Mouse (Mus musculus) thymus, adult 2 months (tissue): ENCODE results near the gene Matk. TPM values are rescaled to one million over a fixed set of nuclear protein-coding genes. Genes with fewer than 3 reads are reported as not detected.

ENCODE experiments used
- DNase-seq: peaks from one replicate; pipeline ENCODE4 v3.0.0; 2021
- H3K27ac ChIP-seq: fragments of 200-500 bp; 2 replicates; pipeline ENCODE4 v1.5.1; 2012; ENCODE audit warnings: low read length, control low read depth; ENCODE audit not compliant: control insufficient read depth, insufficient read depth
- H3K27me3 ChIP-seq: fragments of 200-500 bp; 2 replicates; pipeline ENCODE4 v1.6.1; 2012; ENCODE audit warnings: mild to moderate bottlenecking, low read length, moderate library complexity, mixed read lengths; ENCODE audit not compliant: control insufficient read depth, insufficient read depth
- H3K36me3 ChIP-seq: fragments of 200-500 bp; 2 replicates; pipeline ENCODE4 v1.6.1; 2012; ENCODE audit warnings: mild to moderate bottlenecking, low read length, moderate library complexity; ENCODE audit not compliant: control insufficient read depth, insufficient read depth
- H3K4me1 ChIP-seq: fragments of 200-500 bp; replicated peaks from 2 replicates; pipeline ENCODE4 v1.6.1; 2012; ENCODE audit warnings: low read length; ENCODE audit not compliant: control insufficient read depth, insufficient read depth
- H3K4me3 ChIP-seq: fragments of 200-500 bp; 2 replicates; pipeline ENCODE4 v1.5.1; 2012; ENCODE audit warnings: mild to moderate bottlenecking, low read length, control low read depth, moderate library complexity; ENCODE audit not compliant: control insufficient read depth, insufficient read depth
- CTCF ChIP-seq: fragments of 200-500 bp; IDR thresholded peaks from 2 replicates; pipeline ENCODE4 v1.5.1; 2012; ENCODE audit warnings: mild to moderate bottlenecking, control low read depth, low read length, moderate library complexity, borderline replicate concordance; ENCODE audit not compliant: control insufficient read depth, poor library complexity, insufficient read depth; ENCODE audit errors: extremely low read depth
- POLR2A ChIP-seq: fragments of 200-500 bp; IDR thresholded peaks from 2 replicates; pipeline ENCODE4 v1.6.1; 2012; ENCODE audit warnings: mild to moderate bottlenecking, low read length, control low read depth, moderate library complexity; ENCODE audit not compliant: control insufficient read depth, poor library complexity, insufficient read depth; ENCODE audit errors: extremely low read depth
- WGBS: fragments of 180-500 bp; shearing (Covaris S2); methylation state at CpG from one replicate; pipeline ENCODE4 v1.1.7; 2018; 5-methylcytosine and 5-hydroxymethylcytosine counted together
- polyA plus RNA-seq: library from polyadenylated mRNA; depleted of rRNA; stranded (reverse); fragments of >200 nt; gene quantifications from 2 replicates; pipeline ENCODE4 v1.2.3, GENCODE M21; 2012

Matk gene
- polyA plus RNA-seq, 1 experiment = 21.0 TPM

- peaks cover 7% of the 10 kb centered on the region for H3K36me3 ChIP-seq
- TF ChIP-seq CTCF (no peak), POLR2A (no peak)
- H3K4me3 ChIP-seq = no peak overlapping the region
- no peaks in the 10 kb centered on the region for H3K27me3 ChIP-seq
- H3K4me1 ChIP-seq = peaks cover 83% of the 10 kb centered on the region
- 70% methylated on average over 9 of the region's 9 CpGs for WGBS
- DNase-seq = no peak
- no peak overlapping the region for H3K27ac ChIP-seq
Observed at GRCm38 (mm10) chr10:81301321-81301720, 48.6 kb downstream of the Matk start.

- Histone ChIP-seq H3K4me1 (peaks cover 75% of the 10 kb centered on the region), H3K4me3 (no peak overlapping the region), H3K36me3 (peaks cover 17% of the 10 kb centered on the region), H3K27me3 (no peaks in the 10 kb centered on the region), H3K27ac (no peak overlapping the region)
- no peak for DNase-seq
- TF ChIP-seq POLR2A = no peak
- no peak for TF ChIP-seq CTCF
- WGBS = 61% methylated on average over 4 of the region's 4 CpGs
Observed at GRCm38 (mm10) chr10:81302288-81302687, 49.6 kb downstream of the Matk start.

- Histone ChIP-seq H3K4me1 (peaks cover 70% of the 10 kb centered on the region), H3K36me3 (peaks cover 22% of the 10 kb centered on the region), H3K27ac (0 out of 2 replicates have a peak overlapping the region, but pooled peaks have one; percentile 12), H3K27me3 (no peaks in the 10 kb centered on the region), H3K4me3 (no peak overlapping the region)
- no peak for DNase-seq
- no peak for TF ChIP-seq CTCF
- TF ChIP-seq POLR2A = no peak
- WGBS = 9% methylated on average over 14 of the region's 14 CpGs
Observed at GRCm38 (mm10) chr10:81302781-81303218, 50.1 kb downstream of the Matk start.

- no peaks in the 10 kb centered on the region for H3K27me3 ChIP-seq
- peak overlapping the region; percentile 12; the same call in 1 of the 2 replicates for H3K27ac ChIP-seq
- peaks cover 66% of the 10 kb centered on the region for H3K4me1 ChIP-seq
- 0 out of 2 replicates have a peak overlapping the region, but pooled peaks have one; percentile 1 for H3K4me3 ChIP-seq
- no peak for TF ChIP-seq POLR2A
- 0 out of 2 replicates have a peak, but pooled peaks have one; percentile 31 for TF ChIP-seq CTCF
- DNase-seq = no peak
- 26% methylated on average over 10 of the region's 10 CpGs for WGBS
- H3K36me3 ChIP-seq = peaks cover 26% of the 10 kb centered on the region
Observed at GRCm38 (mm10) chr10:81303258-81303657, 50.5 kb downstream of the Matk start.

GRCm38 (mm10) chr10:81303761-81304160 lies 51.0 kb downstream of the Matk start:
- H3K27me3 ChIP-seq = no peaks in the 10 kb centered on the region
- DNase-seq = peak; percentile 74
- peak overlapping the region; percentile 37 for H3K27ac ChIP-seq
- no peak for TF ChIP-seq POLR2A
- no peak for TF ChIP-seq CTCF
- peaks cover 32% of the 10 kb centered on the region for H3K36me3 ChIP-seq
- no peak overlapping the region for H3K4me3 ChIP-seq
- 17% methylated on average over 7 of the region's 7 CpGs for WGBS
- H3K4me1 ChIP-seq = peaks cover 61% of the 10 kb centered on the region

- DNase-seq = peak; percentile 69
- Histone ChIP-seq H3K27ac (no peak overlapping the region), H3K27me3 (no peaks in the 10 kb centered on the region), H3K4me1 (peaks cover 51% of the 10 kb centered on the region), H3K4me3 (no peak overlapping the region), H3K36me3 (peaks cover 41% of the 10 kb centered on the region)
- 28% methylated on average over 8 of the region's 9 CpGs for WGBS
- TF ChIP-seq POLR2A (no peak), CTCF (peak; percentile 91; the same call in 1 of the 2 replicates)
Observed at GRCm38 (mm10) chr10:81304597-81305238, 52.0 kb downstream of the Matk start.
